Mouse (Mus musculus) erythroblast, embryonic 14.5 days (primary cell): Measurements from ENCODE around the gene Olfml3.

Experiments used
- GATA1 ChIP-seq: IDR thresholded peaks from 2 replicates; pipeline ENCODE4 v1.6.1; 2012; ENCODE audit warnings: low read length, inconsistent platforms, mixed read lengths
- TAL1 ChIP-seq: IDR thresholded peaks from 3 replicates; pipeline ENCODE4 v1.6.1; 2012; ENCODE audit warnings: low read length, inconsistent platforms, mixed read lengths

GRCm38 (mm10) chr3:103779183-103779582, 41.4 kb upstream of the Olfml3 start:
- no peak for TF ChIP-seq TAL1
- TF ChIP-seq GATA1 = no peak
